Mouse (Mus musculus): ENCODE results near the gene Arhgap15. TPM values are rescaled to one million over a fixed set of nuclear protein-coding genes. Genes with fewer than 3 reads are reported as not detected.

Gene Arhgap15
- polyA plus RNA-seq, 1 experiment from 2014 or later = 0.86 TPM

DNA sequence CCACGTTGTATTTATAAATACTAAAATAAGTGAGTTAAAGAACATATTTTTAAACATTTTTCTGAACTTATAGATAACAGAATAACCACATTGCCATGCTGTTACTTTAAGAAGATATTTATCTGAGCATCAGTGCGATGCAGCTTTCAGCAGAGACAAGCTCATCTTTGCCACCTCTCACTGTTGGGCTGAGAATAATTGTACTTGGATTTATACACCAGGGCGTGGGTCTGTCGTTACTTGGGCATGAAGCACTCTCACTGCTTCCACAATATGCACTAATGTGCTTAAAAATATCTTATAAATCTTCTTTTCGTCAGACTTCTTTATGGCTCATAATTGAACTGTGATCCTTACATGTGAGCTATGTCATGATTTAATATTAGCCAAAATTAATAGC, 372.5 kb downstream of the Arhgap15 start:
- WGBS = 64% methylated on average over 5 of the region's 5 CpGs
- H3K36me3 ChIP-seq (ENCODE audit: insufficient read depth) = no peaks in the 10 kb centered on the region
- H3K4me3 ChIP-seq (ENCODE audit: low read depth, low read length) = no peak overlapping the region
- TF ChIP-seq CTCF (IDR thresholded peaks at IDR 0.05; ENCODE audit: low read depth) = no peak
- H3K27me3 ChIP-seq (ENCODE audit: insufficient read depth, low read length) = no peaks in the 10 kb centered on the region
- DNase-seq = no peak
- no peak overlapping the region for H3K27ac ChIP-seq (ENCODE audit: low read depth)
- H3K4me1 ChIP-seq (ENCODE audit: insufficient read depth) = peaks cover 9% of the 10 kb centered on the region; the same call in 1 of the 2 replicates
- no peak overlapping the region for H3K4me2 ChIP-seq
- H3K9me3 ChIP-seq (ENCODE audit: low read depth, low read length) = no peaks in the 10 kb centered on the region
- H3K9ac ChIP-seq = no peak overlapping the region
- no peak for ATAC-seq (ENCODE audit: insufficient read depth)

GRCm38 (mm10) chr2:44123246-44123645, 374.6 kb downstream of the Arhgap15 start:
- H3K27ac ChIP-seq (ENCODE audit: low read depth) = peak overlapping the region; percentile 90
- no peaks in the 10 kb centered on the region for H3K36me3 ChIP-seq (ENCODE audit: insufficient read depth)
- no peak overlapping the region for H3K4me2 ChIP-seq
- H3K9me3 ChIP-seq (ENCODE audit: low read depth, low read length) = no peaks in the 10 kb centered on the region
- H3K27me3 ChIP-seq (ENCODE audit: insufficient read depth, low read length) = no peaks in the 10 kb centered on the region
- DNase-seq (peak; percentile 78), ATAC-seq (ENCODE audit: insufficient read depth) (peak; percentile 69)
- 46% methylated on average over 2 of the region's 2 CpGs for WGBS
- no peak overlapping the region for H3K4me3 ChIP-seq (ENCODE audit: low read depth, low read length)
- no peak for TF ChIP-seq CTCF (IDR thresholded peaks at IDR 0.05; ENCODE audit: low read depth)
- no peak overlapping the region for H3K9ac ChIP-seq
- H3K4me1 ChIP-seq (ENCODE audit: insufficient read depth) = peaks cover 9% of the 10 kb centered on the region; the same call in 1 of the 2 replicates

GRCm38 (mm10) chr2:44124093-44124492, 375.5 kb downstream of the Arhgap15 start:
- 32% methylated on average over 3 of the region's 3 CpGs for WGBS
- Histone ChIP-seq H3K9ac (no peak overlapping the region), H3K9me3 (ENCODE audit: low read depth, low read length) (no peaks in the 10 kb centered on the region), H3K4me3 (ENCODE audit: low read depth, low read length) (no peak overlapping the region), H3K27ac (ENCODE audit: low read depth) (peak overlapping the region; percentile 90), H3K4me2 (no peak overlapping the region), H3K4me1 (ENCODE audit: insufficient read depth) (peaks cover 9% of the 10 kb centered on the region; the same call in 1 of the 2 replicates), H3K27me3 (ENCODE audit: insufficient read depth, low read length) (no peaks in the 10 kb centered on the region), H3K36me3 (ENCODE audit: insufficient read depth) (no peaks in the 10 kb centered on the region)
- peak; percentile 90 for DNase-seq
- ATAC-seq (ENCODE audit: insufficient read depth) = peak; percentile 92
- no peak for TF ChIP-seq CTCF (IDR thresholded peaks at IDR 0.05; ENCODE audit: low read depth)

DNA sequence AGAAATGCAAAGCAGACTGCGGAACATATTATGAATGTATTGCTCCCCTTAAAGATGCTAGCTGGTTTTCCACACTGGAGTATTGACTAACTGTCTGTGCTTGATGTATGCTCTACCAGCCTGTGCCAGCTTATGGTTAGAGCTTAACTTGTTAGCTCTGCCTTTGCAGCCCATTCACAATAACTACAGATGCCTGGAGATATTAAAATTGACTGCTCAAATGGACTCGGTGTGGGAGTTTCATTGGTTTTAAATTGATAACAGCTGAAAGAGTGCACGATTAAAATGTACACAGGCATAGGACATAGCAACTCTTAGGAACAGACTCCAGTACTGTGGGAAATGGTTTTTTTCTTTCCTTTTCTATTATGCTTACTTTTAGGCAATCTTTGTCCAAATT, 376.1 kb downstream of the Arhgap15 start:
- no peak for DNase-seq
- WGBS = 45% methylated on average over 3 of the region's 3 CpGs
- Histone ChIP-seq H3K4me3 (ENCODE audit: low read depth, low read length) (no peak overlapping the region), H3K9ac (no peak overlapping the region), H3K4me2 (no peak overlapping the region), H3K27ac (ENCODE audit: low read depth) (peak overlapping the region; percentile 90), H3K27me3 (ENCODE audit: insufficient read depth, low read length) (no peaks in the 10 kb centered on the region), H3K9me3 (ENCODE audit: low read depth, low read length) (no peaks in the 10 kb centered on the region), H3K4me1 (ENCODE audit: insufficient read depth) (peaks cover 9% of the 10 kb centered on the region; the same call in 1 of the 2 replicates), H3K36me3 (ENCODE audit: insufficient read depth) (no peaks in the 10 kb centered on the region)
- no peak for TF ChIP-seq CTCF (IDR thresholded peaks at IDR 0.05; ENCODE audit: low read depth)
- ATAC-seq (ENCODE audit: insufficient read depth) = peak; percentile 22; the same call in 1 of the 2 replicates

DNA sequence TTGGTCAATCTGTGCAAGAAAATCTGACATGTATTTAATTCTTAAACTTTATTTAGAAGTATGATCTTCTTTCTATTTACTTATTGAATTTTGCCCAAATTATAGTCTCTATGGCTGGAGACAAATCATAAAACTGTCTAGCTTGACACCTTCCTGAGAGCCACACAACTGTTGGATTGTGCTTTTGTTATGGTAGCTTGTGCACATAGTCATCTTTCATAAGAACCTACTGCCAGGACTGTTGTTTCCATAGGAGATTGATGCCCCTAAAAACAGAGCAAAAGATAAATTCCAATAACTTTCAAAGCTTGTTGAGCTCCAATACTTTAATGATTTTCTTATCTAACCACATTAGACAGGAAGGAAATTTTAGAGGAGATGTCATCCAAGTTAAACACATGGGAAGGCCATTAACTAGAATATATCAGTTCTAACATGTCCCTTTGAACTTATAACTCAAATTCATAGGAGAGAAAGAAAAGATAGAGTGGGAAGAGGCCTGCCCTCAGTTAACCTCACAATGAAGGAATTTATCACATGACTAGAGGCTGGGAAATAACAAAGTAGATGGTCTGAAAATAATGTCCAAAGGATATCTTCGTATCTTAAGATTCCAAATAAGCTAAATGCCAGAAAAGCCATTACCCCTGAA, 377.5 kb downstream of the Arhgap15 start:
- no peaks in the 10 kb centered on the region for H3K36me3 ChIP-seq (ENCODE audit: insufficient read depth)
- H3K27me3 ChIP-seq (ENCODE audit: insufficient read depth, low read length) = no peaks in the 10 kb centered on the region
- peaks cover 9% of the 10 kb centered on the region; the same call in 1 of the 2 replicates for H3K4me1 ChIP-seq (ENCODE audit: insufficient read depth)
- ATAC-seq (ENCODE audit: insufficient read depth) = no peak
- H3K4me2 ChIP-seq = no peak overlapping the region
- peak overlapping the region; percentile 61; the same call in 1 of the 2 replicates for H3K27ac ChIP-seq (ENCODE audit: low read depth)
- 48% methylated on average over 1 of the region's 1 CpGs for WGBS
- no peak overlapping the region for H3K9ac ChIP-seq
- no peak for TF ChIP-seq CTCF (IDR thresholded peaks at IDR 0.05; ENCODE audit: low read depth)
- no peak overlapping the region for H3K4me3 ChIP-seq (ENCODE audit: low read depth, low read length)
- no peaks in the 10 kb centered on the region for H3K9me3 ChIP-seq (ENCODE audit: low read depth, low read length)
- DNase-seq = no peak

DNA sequence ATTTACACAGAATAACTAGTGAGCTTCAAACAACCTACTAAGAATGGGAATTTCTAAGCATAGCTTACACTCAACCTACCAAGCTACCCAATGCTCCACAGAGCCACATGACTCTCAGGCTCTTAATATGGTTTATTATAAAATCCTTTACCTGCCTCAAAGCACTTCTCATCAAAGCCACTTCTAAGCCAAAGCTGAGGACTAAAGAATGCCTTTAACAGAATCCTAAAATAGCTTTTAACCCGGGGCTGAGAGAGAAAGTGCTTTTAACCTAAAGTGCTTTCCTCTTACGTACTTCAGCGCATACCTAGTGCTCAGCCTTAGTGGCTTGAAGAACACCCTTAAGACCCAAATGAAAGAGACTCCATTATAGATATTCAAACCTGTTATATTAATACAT, 380.9 kb downstream of the Arhgap15 start:
- Histone ChIP-seq H3K36me3 (ENCODE audit: insufficient read depth) (no peaks in the 10 kb centered on the region), H3K4me3 (ENCODE audit: low read depth, low read length) (no peak overlapping the region), H3K27ac (ENCODE audit: low read depth) (no peak overlapping the region), H3K9me3 (ENCODE audit: low read depth, low read length) (no peaks in the 10 kb centered on the region), H3K4me2 (no peak overlapping the region), H3K27me3 (ENCODE audit: insufficient read depth, low read length) (no peaks in the 10 kb centered on the region), H3K9ac (no peak overlapping the region), H3K4me1 (ENCODE audit: insufficient read depth) (peaks cover 2% of the 10 kb centered on the region; the same call in 1 of the 2 replicates)
- 69% methylated on average over 3 of the region's 3 CpGs for WGBS
- ATAC-seq (ENCODE audit: insufficient read depth) = peak; percentile 59; the same call in 1 of the 2 replicates
- peak; percentile 44 for DNase-seq
- no peak for TF ChIP-seq CTCF (IDR thresholded peaks at IDR 0.05; ENCODE audit: low read depth)

DNA sequence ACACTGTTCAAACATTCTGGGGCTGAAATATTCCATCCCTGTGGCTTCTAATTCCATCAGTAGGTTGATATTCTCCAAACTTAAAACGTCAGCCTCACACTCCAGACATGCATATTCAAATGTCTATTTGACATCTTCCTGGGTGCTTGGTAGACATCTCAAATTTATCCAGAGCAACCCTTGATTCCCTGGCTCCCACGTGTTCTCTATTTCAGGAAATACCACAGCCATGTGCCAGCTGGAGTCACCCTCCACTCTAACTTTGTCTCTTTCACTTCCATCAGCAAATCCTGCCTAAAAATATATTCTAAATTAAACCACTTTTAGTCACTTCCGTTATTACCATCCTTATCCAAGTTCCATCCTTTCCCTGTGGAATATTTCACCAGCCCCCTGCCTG, 382.6 kb downstream of the Arhgap15 start:
- no peaks in the 10 kb centered on the region for H3K36me3 ChIP-seq (ENCODE audit: insufficient read depth)
- no peak overlapping the region for H3K4me3 ChIP-seq (ENCODE audit: low read depth, low read length)
- H3K4me2 ChIP-seq = no peak overlapping the region
- no peaks in the 10 kb centered on the region for H3K27me3 ChIP-seq (ENCODE audit: insufficient read depth, low read length)
- DNase-seq = no peak
- TF ChIP-seq CTCF (IDR thresholded peaks at IDR 0.05; ENCODE audit: low read depth) = no peak
- no peak overlapping the region for H3K9ac ChIP-seq
- no peak for ATAC-seq (ENCODE audit: insufficient read depth)
- whole genome bisulfite sequencing = 54% methylated on average over 3 of the region's 3 CpGs
- H3K4me1 ChIP-seq (ENCODE audit: insufficient read depth) = no peaks in the 10 kb centered on the region
- H3K27ac ChIP-seq (ENCODE audit: low read depth) = no peak overlapping the region
- no peaks in the 10 kb centered on the region for H3K9me3 ChIP-seq (ENCODE audit: low read depth, low read length)
